Comparison of ENCODE assay signal across 16 mouse cellular contexts in genomic region chr11:117142507-117142906, GRCm38 (mm10). TPM values are rescaled to one million over a fixed set of nuclear protein-coding genes. Genes with fewer than 3 reads are reported as not detected.
DNase-seq lines count a peak whose midpoint lies in the region; ATAC-seq and TF ChIP-seq lines count a peak whose summit lies in the region.
"Had no signal": no experiment of that assay in that cellular context is flagged by ENCODE, and none has a peak within 500 bp of the region (broad histone marks: within the 10 kb centered on the region; RNA-seq: fewer than 3 reads in every experiment).

No protein-coding gene starts in this region.

- peak; percentile 64 for ATAC-seq in heart, postnatal 0 days (ENCODE audit: insufficient read depth, low read depth)
- ATAC-seq in lung, embryonic 15.5 days (ENCODE audit: borderline replicate concordance, extremely low read depth, low FRiP score, low TSS enrichment), result 0 out of 2 replicates have a peak, but pooled peaks have one; percentile 10
- ATAC-seq in intestine, embryonic 15.5 days, result no peak
- ATAC-seq: intestine, postnatal 0 days; Patski had no signal

- H3K4me2 ChIP-seq in heart, postnatal 0 days (ENCODE audit: low read depth, low read length), result no peak overlapping the region
- H3K4me2 ChIP-seq in lung, embryonic 15.5 days, result no peak overlapping the region
- no peak overlapping the region for H3K4me2 ChIP-seq in intestine, embryonic 15.5 days (replicated peaks)
- H3K4me2 ChIP-seq: embryonic facial prominence, embryonic 15.5 days; neural tube, embryonic 13.5 days; stomach, embryonic 15.5 days had no signal

- DNase-seq in heart, embryonic 10.5 days (ENCODE audit: low spot score), result no peak
- no peak for DNase-seq in heart, adult 8-10 months (ENCODE audit: low spot score)
- DNase-seq in MN1 (ENCODE audit: low spot score), result peak; percentile 49
- DNase-seq in heart, postnatal 0 days (ENCODE audit: low spot score), result peak; percentile 58
- no peak for DNase-seq in yolk sac, embryonic 10.5 days (ENCODE audit: low spot score)
- no peak for DNase-seq in left cerebral cortex, postnatal 4 days
- DNase-seq: cerebellum, postnatal 36 days; midbrain, embryonic 14.5 days had no signal

- no peak overlapping the region for H3K9ac ChIP-seq in heart, postnatal 0 days (replicated peaks; ENCODE audit: low read depth, low read length)
- H3K9ac ChIP-seq in lung, embryonic 15.5 days, result no peak overlapping the region
- no peak overlapping the region for H3K9ac ChIP-seq in intestine, embryonic 15.5 days
- H3K9ac ChIP-seq: embryonic facial prominence, embryonic 15.5 days; liver, embryonic 14.5 days; neural tube, embryonic 13.5 days; stomach, embryonic 15.5 days had no signal

- TF ChIP-seq EP300 in heart, postnatal 0 days (IDR thresholded peaks at IDR 0.05; ENCODE audit: low read depth), result no peak

- no peak overlapping the region for H3K4me3 ChIP-seq in heart, embryonic 10.5 days
- H3K4me3 ChIP-seq in heart, postnatal 0 days (ENCODE audit: low read depth, low read length), result no peak overlapping the region
- H3K4me3 ChIP-seq in lung, embryonic 15.5 days, result no peak overlapping the region
- H3K4me3 ChIP-seq in intestine, embryonic 15.5 days (replicated peaks), result no peak overlapping the region
- H3K4me3 ChIP-seq: embryonic facial prominence, embryonic 15.5 days; neural tube, embryonic 13.5 days; stomach, embryonic 15.5 days had no signal

- H3K27me3 ChIP-seq in heart, embryonic 10.5 days (ENCODE audit: insufficient read depth, poor library complexity, severe bottlenecking), result no peaks in the 10 kb centered on the region
- no peaks in the 10 kb centered on the region for H3K27me3 ChIP-seq in heart, postnatal 0 days (ENCODE audit: control insufficient read depth, insufficient read depth, low read length)
- no peaks in the 10 kb centered on the region for H3K27me3 ChIP-seq in lung, embryonic 15.5 days
- H3K27me3 ChIP-seq in intestine, embryonic 15.5 days (replicated peaks), result no peaks in the 10 kb centered on the region
- H3K27me3 ChIP-seq: embryonic facial prominence, embryonic 15.5 days; neural tube, embryonic 13.5 days; Patski; stomach, embryonic 15.5 days had no signal

- TF ChIP-seq CTCF in heart, postnatal 0 days (IDR thresholded peaks at IDR 0.05; ENCODE audit: low read depth), result no peak

- no peaks in the 10 kb centered on the region for H3K9me3 ChIP-seq in heart, embryonic 10.5 days
- no peaks in the 10 kb centered on the region for H3K9me3 ChIP-seq in heart, postnatal 0 days (replicated peaks; ENCODE audit: control insufficient read depth, low read length)
- no peaks in the 10 kb centered on the region for H3K9me3 ChIP-seq in lung, embryonic 15.5 days
- H3K9me3 ChIP-seq in intestine, embryonic 15.5 days, result no peaks in the 10 kb centered on the region
- H3K9me3 ChIP-seq: embryonic facial prominence, embryonic 15.5 days; neural tube, embryonic 13.5 days; stomach, embryonic 15.5 days had no signal

- H3K27ac ChIP-seq in heart, embryonic 10.5 days, result peak overlapping the region; percentile 56
- H3K27ac ChIP-seq in heart, postnatal 0 days (ENCODE audit: low read depth), result no peak overlapping the region
- H3K27ac ChIP-seq in lung, embryonic 15.5 days, result no peak overlapping the region
- no peak overlapping the region for H3K27ac ChIP-seq in intestine, embryonic 15.5 days
- H3K27ac ChIP-seq: embryonic facial prominence, embryonic 15.5 days; liver, embryonic 14.5 days; neural tube, embryonic 13.5 days; stomach, embryonic 15.5 days had no signal

- intact Hi-C loops in left cerebral cortex, postnatal 4 days (cut with DNase I), result no loop called here

- peaks cover 61% of the 10 kb centered on the region for H3K4me1 ChIP-seq in heart, embryonic 10.5 days
- H3K4me1 ChIP-seq in heart, postnatal 0 days (ENCODE audit: control insufficient read depth, insufficient read depth), result peaks cover 22% of the 10 kb centered on the region
- peaks cover 18% of the 10 kb centered on the region for H3K4me1 ChIP-seq in lung, embryonic 15.5 days
- no peaks in the 10 kb centered on the region; the same call in 1 of the 2 replicates for H3K4me1 ChIP-seq in intestine, embryonic 15.5 days (replicated peaks)

- H3K36me3 ChIP-seq in heart, embryonic 10.5 days, result peaks cover 64% of the 10 kb centered on the region
- peaks cover 65% of the 10 kb centered on the region for H3K36me3 ChIP-seq in heart, postnatal 0 days (replicated peaks; ENCODE audit: control insufficient read depth, insufficient read depth, low read length)
- peaks cover 65% of the 10 kb centered on the region for H3K36me3 ChIP-seq in lung, embryonic 15.5 days
- H3K36me3 ChIP-seq in intestine, embryonic 15.5 days, result peaks cover 32% of the 10 kb centered on the region

- 68% methylated on average over 4 of the region's 4 CpGs for WGBS in heart, embryonic 10.5 days
- 35% methylated on average over 4 of the region's 4 CpGs for whole genome bisulfite sequencing in heart, postnatal 0 days
- 42% methylated on average over 4 of the region's 4 CpGs for WGBS in lung, embryonic 15.5 days
- 72% methylated on average over 4 of the region's 4 CpGs for WGBS in intestine, embryonic 15.5 days

RNA-seq across cellular contexts. Expression of gene Sec14l1, which starts 27.5 kb away (rescaled TPM):
- polyA plus RNA-seq in heart, embryonic 10.5 days (2016; fragmentation: Nextera tagmentation; extraction: Ambion mirVana), result 46.2 and 56.0 TPM in 2 replicates
- 10 to 100 TPM; 61.1 to 74.3 (median 69.2) TPM for total RNA-seq in heart, adult 8-10 months (2022)
- total RNA-seq in heart, postnatal 0 days (2014; rRNA removed; ENCODE audit: low replicate concordance), result 62.1 and 71.6 TPM in 2 replicates
- 36.4 and 38.0 TPM in 2 replicates for polyA plus RNA-seq in heart, postnatal 0 days (2015; fragmentation: Nextera tagmentation; extraction: Ambion mirVana)
- 68.9 and 73.9 TPM in 2 replicates for polyA plus RNA-seq in lung, embryonic 15.5 days (2015; fragmentation: Nextera tagmentation; extraction: Ambion mirVana)
- total RNA-seq in left cerebral cortex, postnatal 4 days (2021), result 100 to 1,000 TPM; 127 to 130 TPM
- 30.4 and 30.7 TPM in 2 replicates for polyA plus RNA-seq in intestine, embryonic 15.5 days (2015; fragmentation: Nextera tagmentation; extraction: Ambion mirVana)

RNA-seq across cellular contexts. Expression of gene Sept9, which starts 57.0 kb away (rescaled TPM):
- polyA plus RNA-seq in heart, embryonic 10.5 days (2016; fragmentation: Nextera tagmentation; extraction: Ambion mirVana), result 148 and 164 TPM in 2 replicates
- total RNA-seq in heart, adult 8-10 months (2022), result 10 to 100 TPM; 26.5 to 38.8 (median 31.0) TPM
- total RNA-seq in heart, postnatal 0 days (2014; rRNA removed; ENCODE audit: low replicate concordance), result 57.8 and 64.2 TPM in 2 replicates
- 30.5 and 31.6 TPM in 2 replicates for polyA plus RNA-seq in heart, postnatal 0 days (2015; fragmentation: Nextera tagmentation; extraction: Ambion mirVana)
- polyA plus RNA-seq in lung, embryonic 15.5 days (2015; fragmentation: Nextera tagmentation; extraction: Ambion mirVana), result 141 and 145 TPM in 2 replicates
- total RNA-seq in left cerebral cortex, postnatal 4 days (2021), result 100 to 1,000 TPM in 1 of 2 experiments, 10 to 100 TPM in 1; 94.9 to 103 TPM
- 166 and 167 TPM in 2 replicates for polyA plus RNA-seq in intestine, embryonic 15.5 days (2015; fragmentation: Nextera tagmentation; extraction: Ambion mirVana)

Comparison
In these comparisons a context has a peak if more than half of its experiments do, and no peak if none do; other contexts are left out.
1. DNase-seq: peak in MN1 (single experiment) and heart, postnatal 0 days (single experiment); none in heart, embryonic 10.5 days (single experiment), heart, adult 8-10 months (single experiment), yolk sac, embryonic 10.5 days (single experiment) and left cerebral cortex, postnatal 4 days (single experiment).